Mouse (Mus musculus): ENCODE measurements around the gene Fndc3b. TPM values are rescaled to one million over a fixed set of nuclear protein-coding genes. Genes with fewer than 3 reads are reported as not detected.

Gene Fndc3b
- polyA plus RNA-seq, 1 experiment: 5.0 TPM

DNA sequence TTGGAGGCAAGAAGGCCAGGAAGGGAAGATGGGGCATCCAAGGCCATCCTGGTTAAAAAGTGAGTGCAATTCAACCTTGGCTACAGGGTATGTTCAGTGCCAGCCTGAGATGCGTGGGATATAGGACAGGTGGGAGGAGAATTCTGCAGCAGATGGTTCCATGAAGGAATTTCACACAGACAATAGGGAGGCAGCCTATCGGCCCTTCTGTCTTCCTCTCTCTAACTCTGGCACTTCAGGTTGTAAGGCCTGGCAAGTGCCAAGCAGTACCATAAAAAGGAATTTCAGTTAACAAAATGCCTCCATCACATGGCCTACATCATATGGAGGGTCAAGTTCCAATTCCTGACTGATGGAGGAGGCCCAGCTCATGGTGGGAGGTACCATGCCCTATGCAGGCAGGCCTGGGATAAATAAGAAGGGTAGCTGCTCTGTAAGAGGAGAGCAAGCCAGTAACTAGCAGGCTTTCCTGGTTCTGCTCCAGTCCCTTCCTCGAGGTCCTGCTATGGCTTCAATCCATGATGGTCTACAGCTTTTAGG is 155.6 kb downstream of the Fndc3b start:
- Histone ChIP-seq H3K27ac (ENCODE audit: control insufficient read depth, insufficient read depth, low read depth, low read length) (no peak overlapping the region), H3K36me3 (ENCODE audit: control insufficient read depth, insufficient read depth, low read length) (no peaks in the 10 kb centered on the region), H3K4me1 (ENCODE audit: control insufficient read depth, insufficient read depth, low read length) (no peaks in the 10 kb centered on the region), H3K27me3 (ENCODE audit: control insufficient read depth, insufficient read depth, low read length) (no peaks in the 10 kb centered on the region), H3K4me3 (ENCODE audit: control insufficient read depth, low read depth, low read length) (no peak overlapping the region)
- no peak for TF ChIP-seq POLR2A (IDR thresholded peaks at IDR 0.05; ENCODE audit: control insufficient read depth, low read depth, low read length)
- no peak for TF ChIP-seq CTCF (IDR thresholded peaks at IDR 0.05; ENCODE audit: control insufficient read depth, insufficient read depth, insufficient replicate concordance, low read depth, low read length)

GRCm38 (mm10) chr3:27554325-27554724 is 156.8 kb downstream of the Fndc3b start:
- no peaks in the 10 kb centered on the region for H3K4me1 ChIP-seq (ENCODE audit: control insufficient read depth, insufficient read depth, low read length)
- no peak for TF ChIP-seq CTCF (IDR thresholded peaks at IDR 0.05; ENCODE audit: control insufficient read depth, insufficient read depth, insufficient replicate concordance, low read depth, low read length)
- TF ChIP-seq POLR2A (IDR thresholded peaks at IDR 0.05; ENCODE audit: control insufficient read depth, low read depth, low read length): no peak
- H3K36me3 ChIP-seq (ENCODE audit: control insufficient read depth, insufficient read depth, low read length): no peaks in the 10 kb centered on the region
- no peak overlapping the region for H3K4me3 ChIP-seq (ENCODE audit: control insufficient read depth, low read depth, low read length)
- no peak overlapping the region for H3K27ac ChIP-seq (ENCODE audit: control insufficient read depth, insufficient read depth, low read depth, low read length)
- H3K27me3 ChIP-seq (ENCODE audit: control insufficient read depth, insufficient read depth, low read length): no peaks in the 10 kb centered on the region

- Histone ChIP-seq H3K36me3 (ENCODE audit: control insufficient read depth, insufficient read depth, low read length) (no peaks in the 10 kb centered on the region), H3K4me1 (ENCODE audit: control insufficient read depth, insufficient read depth, low read length) (no peaks in the 10 kb centered on the region), H3K27ac (ENCODE audit: control insufficient read depth, insufficient read depth, low read depth, low read length) (no peak overlapping the region), H3K27me3 (ENCODE audit: control insufficient read depth, insufficient read depth, low read length) (no peaks in the 10 kb centered on the region), H3K4me3 (ENCODE audit: control insufficient read depth, low read depth, low read length) (no peak overlapping the region)
- TF ChIP-seq CTCF (IDR thresholded peaks at IDR 0.05; ENCODE audit: control insufficient read depth, insufficient read depth, insufficient replicate concordance, low read depth, low read length): no peak
- no peak for TF ChIP-seq POLR2A (IDR thresholded peaks at IDR 0.05; ENCODE audit: control insufficient read depth, low read depth, low read length)
Measured at GRCm38 (mm10) chr3:27553781-27554180, 157.3 kb downstream of the Fndc3b start.

- H3K4me1 ChIP-seq (ENCODE audit: control insufficient read depth, insufficient read depth, low read length): no peaks in the 10 kb centered on the region
- TF ChIP-seq POLR2A (IDR thresholded peaks at IDR 0.05; ENCODE audit: control insufficient read depth, low read depth, low read length) (no peak), CTCF (IDR thresholded peaks at IDR 0.05; ENCODE audit: control insufficient read depth, insufficient read depth, insufficient replicate concordance, low read depth, low read length) (no peak)
- H3K4me3 ChIP-seq (ENCODE audit: control insufficient read depth, low read depth, low read length): no peak overlapping the region
- no peak overlapping the region for H3K27ac ChIP-seq (ENCODE audit: control insufficient read depth, insufficient read depth, low read depth, low read length)
- no peaks in the 10 kb centered on the region for H3K36me3 ChIP-seq (ENCODE audit: control insufficient read depth, insufficient read depth, low read length)
- H3K27me3 ChIP-seq (ENCODE audit: control insufficient read depth, insufficient read depth, low read length): no peaks in the 10 kb centered on the region
Measured at GRCm38 (mm10) chr3:27551005-27551404, 160.1 kb downstream of the Fndc3b start.

DNA sequence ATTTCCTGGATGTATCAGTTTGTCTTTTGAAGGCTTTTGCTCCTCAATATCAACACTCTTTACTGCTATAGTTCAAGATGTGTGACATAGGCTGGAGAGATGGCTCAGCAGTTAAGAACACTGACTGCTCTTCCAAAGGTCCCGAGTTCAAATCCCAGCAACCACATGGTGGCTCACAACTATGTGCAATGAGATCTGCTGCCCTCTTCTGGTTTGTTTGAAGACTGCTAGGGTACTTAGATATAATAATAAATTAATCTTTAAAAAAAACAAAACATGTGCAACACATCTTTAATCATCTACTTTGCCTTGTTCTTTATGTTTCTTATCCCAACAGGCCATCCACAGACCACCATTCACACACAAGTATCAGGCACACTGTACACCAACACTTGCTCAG is 160.7 kb downstream of the Fndc3b start:
- Histone ChIP-seq H3K4me1 (ENCODE audit: control insufficient read depth, insufficient read depth, low read length) (no peaks in the 10 kb centered on the region), H3K27me3 (ENCODE audit: control insufficient read depth, insufficient read depth, low read length) (no peaks in the 10 kb centered on the region), H3K4me3 (ENCODE audit: control insufficient read depth, low read depth, low read length) (no peak overlapping the region), H3K27ac (ENCODE audit: control insufficient read depth, insufficient read depth, low read depth, low read length) (no peak overlapping the region), H3K36me3 (ENCODE audit: control insufficient read depth, insufficient read depth, low read length) (no peaks in the 10 kb centered on the region)
- TF ChIP-seq POLR2A (IDR thresholded peaks at IDR 0.05; ENCODE audit: control insufficient read depth, low read depth, low read length) (no peak), CTCF (IDR thresholded peaks at IDR 0.05; ENCODE audit: control insufficient read depth, insufficient read depth, insufficient replicate concordance, low read depth, low read length) (no peak)

DNA sequence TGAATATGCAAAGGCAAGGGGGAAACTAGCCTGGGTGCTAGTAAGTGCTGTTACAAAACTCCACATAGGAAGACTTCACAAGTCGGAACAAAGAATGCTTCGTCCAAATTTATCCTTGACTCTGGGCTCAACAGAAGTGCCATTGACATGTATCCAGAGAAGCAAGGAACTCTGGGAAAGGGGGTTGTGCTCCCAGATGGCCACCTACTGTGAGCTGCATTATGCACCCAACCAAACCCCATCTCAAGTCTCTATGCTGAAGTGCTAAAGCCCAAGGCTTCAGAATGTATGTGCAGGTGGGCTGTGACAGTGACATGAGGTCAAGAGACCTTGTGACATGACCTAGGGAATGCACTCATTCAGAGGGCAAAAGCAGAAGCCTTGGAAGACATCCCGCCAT is 165.5 kb downstream of the Fndc3b start:
- Histone ChIP-seq H3K27ac (ENCODE audit: control insufficient read depth, insufficient read depth, low read depth, low read length) (no peak overlapping the region), H3K27me3 (ENCODE audit: control insufficient read depth, insufficient read depth, low read length) (no peaks in the 10 kb centered on the region), H3K36me3 (ENCODE audit: control insufficient read depth, insufficient read depth, low read length) (no peaks in the 10 kb centered on the region), H3K4me1 (ENCODE audit: control insufficient read depth, insufficient read depth, low read length) (no peaks in the 10 kb centered on the region), H3K4me3 (ENCODE audit: control insufficient read depth, low read depth, low read length) (no peak overlapping the region)
- TF ChIP-seq POLR2A (IDR thresholded peaks at IDR 0.05; ENCODE audit: control insufficient read depth, low read depth, low read length) (no peak), CTCF (IDR thresholded peaks at IDR 0.05; ENCODE audit: control insufficient read depth, insufficient read depth, insufficient replicate concordance, low read depth, low read length) (no peak)

DNA sequence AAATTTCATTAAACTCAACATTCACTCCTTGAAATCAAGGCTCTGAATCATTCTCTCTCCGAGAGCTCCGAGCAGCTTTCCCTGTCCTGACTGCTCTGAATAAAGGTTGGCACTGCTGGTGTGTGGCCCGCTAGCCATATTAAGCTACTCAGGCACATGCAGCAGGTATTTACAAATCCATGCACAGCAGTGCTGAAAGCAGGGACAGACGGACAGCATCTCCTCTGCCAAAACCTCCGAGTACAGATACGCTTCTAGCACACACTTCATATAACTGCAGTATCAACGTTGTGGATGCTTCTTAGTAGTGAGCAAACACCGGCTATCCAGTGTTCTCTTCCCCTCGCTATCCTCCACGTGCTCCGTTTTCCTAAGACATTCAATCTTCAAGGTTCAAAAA is 167.0 kb downstream of the Fndc3b start:
- Histone ChIP-seq H3K27ac (ENCODE audit: control insufficient read depth, insufficient read depth, low read depth, low read length) (no peak overlapping the region), H3K4me3 (ENCODE audit: control insufficient read depth, low read depth, low read length) (no peak overlapping the region), H3K4me1 (ENCODE audit: control insufficient read depth, insufficient read depth, low read length) (no peaks in the 10 kb centered on the region), H3K27me3 (ENCODE audit: control insufficient read depth, insufficient read depth, low read length) (no peaks in the 10 kb centered on the region), H3K36me3 (ENCODE audit: control insufficient read depth, insufficient read depth, low read length) (no peaks in the 10 kb centered on the region)
- TF ChIP-seq POLR2A (IDR thresholded peaks at IDR 0.05; ENCODE audit: control insufficient read depth, low read depth, low read length) (no peak), CTCF (IDR thresholded peaks at IDR 0.05; ENCODE audit: control insufficient read depth, insufficient read depth, insufficient replicate concordance, low read depth, low read length) (no peak)

DNA sequence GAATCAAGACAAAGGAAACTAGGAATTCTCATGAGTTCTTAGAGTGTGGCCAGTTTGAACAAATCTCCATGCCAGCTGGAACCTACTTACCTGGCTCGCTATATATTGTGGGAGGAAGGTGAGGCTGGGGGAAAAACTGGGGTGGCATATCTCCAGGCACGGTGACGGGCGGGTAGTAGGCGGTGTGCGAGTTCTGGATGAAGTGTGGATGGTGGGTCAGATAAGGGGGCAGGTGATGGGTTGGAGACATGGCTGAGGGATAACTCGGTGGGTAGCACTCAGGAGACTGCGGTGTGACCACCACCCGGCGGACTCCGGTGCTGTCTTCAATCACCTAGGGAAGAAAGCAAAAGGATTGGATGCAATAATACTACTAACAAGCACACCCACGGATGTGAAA is 169.3 kb downstream of the Fndc3b start:
- TF ChIP-seq POLR2A (IDR thresholded peaks at IDR 0.05; ENCODE audit: control insufficient read depth, low read depth, low read length) (no peak), CTCF (IDR thresholded peaks at IDR 0.05; ENCODE audit: control insufficient read depth, insufficient read depth, insufficient replicate concordance, low read depth, low read length) (no peak)
- no peaks in the 10 kb centered on the region for H3K36me3 ChIP-seq (ENCODE audit: control insufficient read depth, insufficient read depth, low read length)
- H3K27me3 ChIP-seq (ENCODE audit: control insufficient read depth, insufficient read depth, low read length): no peaks in the 10 kb centered on the region
- no peak overlapping the region for H3K27ac ChIP-seq (ENCODE audit: control insufficient read depth, insufficient read depth, low read depth, low read length)
- H3K4me3 ChIP-seq (ENCODE audit: control insufficient read depth, low read depth, low read length): no peak overlapping the region
- H3K4me1 ChIP-seq (ENCODE audit: control insufficient read depth, insufficient read depth, low read length): no peaks in the 10 kb centered on the region
